Mouse (Mus musculus): Measurements from ENCODE around the gene Hdac7. TPM values are rescaled to one million over a fixed set of nuclear protein-coding genes. Genes with fewer than 3 reads are reported as not detected.

Hdac7 gene
- total RNA-seq, 2 experiments from 2014 or later: 21.3 to 25.0 TPM

GRCm38 (mm10) chr15:97831242-97831986, 12.9 kb downstream of the Hdac7 start:
- DNase-seq: peak in 1 of 2 experiments; percentile 56

GRCm38 (mm10) chr15:97830788-97831241, 13.5 kb downstream of the Hdac7 start:
- DNase-seq: peak in 1 of 2 experiments; percentile 35

DNA sequence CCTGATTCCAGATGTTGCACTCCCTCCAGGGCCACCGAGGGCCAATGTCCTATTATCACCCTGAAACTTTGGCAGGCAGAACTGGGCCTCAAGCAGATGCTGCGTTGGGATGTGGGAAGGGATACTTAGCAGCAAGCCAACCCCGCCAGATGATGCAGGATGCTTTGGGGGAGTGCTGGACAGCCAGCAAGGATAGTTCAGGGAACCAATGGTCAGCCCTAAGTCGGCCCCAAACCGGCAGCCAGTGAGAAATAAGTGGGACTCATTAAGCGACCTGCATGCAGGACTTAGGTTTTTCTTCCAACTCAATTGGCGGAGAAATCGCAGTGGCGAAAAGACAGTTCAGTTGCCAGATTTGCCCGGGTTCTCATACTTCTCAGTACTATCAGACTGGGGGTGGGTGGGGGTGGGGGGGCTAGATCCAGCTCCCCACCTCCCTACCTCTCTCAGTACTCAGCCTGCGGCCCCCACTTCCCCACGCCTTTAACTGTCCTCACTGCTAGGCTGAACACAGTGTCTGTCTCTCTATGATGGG, 14.0 kb downstream of the Hdac7 start:
- no peak for DNase-seq

GRCm38 (mm10) chr15:97829432-97829831, 14.9 kb downstream of the Hdac7 start:
- DNase-seq: no peak

DNA sequence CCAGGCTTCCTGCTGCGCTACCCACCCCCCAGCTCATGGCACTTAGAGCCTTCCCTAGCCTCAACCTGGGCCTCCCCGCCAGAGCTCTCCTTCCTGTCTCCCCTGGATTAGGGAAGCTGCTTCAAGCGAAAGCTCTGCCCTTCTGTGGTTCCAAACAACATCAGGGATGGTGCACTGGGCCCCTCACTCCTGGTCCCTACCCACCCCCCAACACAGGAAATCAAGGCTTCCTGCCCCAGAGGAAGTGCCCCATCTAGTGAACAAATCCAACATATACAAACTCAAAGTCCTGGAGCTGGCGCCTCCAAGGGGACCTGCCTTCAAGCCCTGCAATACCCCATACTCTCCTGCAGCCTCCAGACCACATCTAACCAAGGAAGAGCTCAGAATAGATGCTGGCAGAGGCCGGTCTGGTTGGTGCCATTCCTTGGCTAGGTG, 15.4 kb downstream of the Hdac7 start:
- DNase-seq: no peak

DNA sequence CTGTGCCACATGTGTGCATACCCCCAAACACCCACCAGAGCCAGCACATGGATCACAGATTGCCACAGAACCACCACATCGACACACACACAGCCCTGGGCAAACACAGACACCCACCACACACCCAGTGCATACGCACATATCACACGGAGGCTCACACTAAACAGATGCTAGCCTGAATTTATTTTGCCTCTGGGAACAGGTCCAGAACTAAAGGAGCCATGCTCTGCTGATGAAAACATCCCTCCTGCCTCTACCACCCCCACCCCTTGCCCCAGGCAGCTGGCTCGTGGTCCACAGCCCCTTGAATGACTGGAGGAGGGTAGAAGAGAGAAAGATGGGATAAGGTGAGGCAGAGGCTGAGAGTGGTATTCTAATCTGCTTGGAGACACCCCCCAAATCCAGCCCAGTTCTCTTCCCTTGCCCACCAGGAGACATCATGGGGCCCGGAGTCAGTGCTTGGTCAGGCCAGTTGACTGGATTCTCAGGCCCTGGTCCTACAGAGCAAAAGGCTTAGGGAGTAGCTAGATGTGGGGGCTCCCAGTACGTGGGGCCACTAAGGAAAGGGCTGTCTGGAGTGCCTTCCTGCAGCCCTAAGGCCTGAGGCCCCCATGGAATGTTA, 16.0 kb downstream of the Hdac7 start:
- DNase-seq: no peak

DNA sequence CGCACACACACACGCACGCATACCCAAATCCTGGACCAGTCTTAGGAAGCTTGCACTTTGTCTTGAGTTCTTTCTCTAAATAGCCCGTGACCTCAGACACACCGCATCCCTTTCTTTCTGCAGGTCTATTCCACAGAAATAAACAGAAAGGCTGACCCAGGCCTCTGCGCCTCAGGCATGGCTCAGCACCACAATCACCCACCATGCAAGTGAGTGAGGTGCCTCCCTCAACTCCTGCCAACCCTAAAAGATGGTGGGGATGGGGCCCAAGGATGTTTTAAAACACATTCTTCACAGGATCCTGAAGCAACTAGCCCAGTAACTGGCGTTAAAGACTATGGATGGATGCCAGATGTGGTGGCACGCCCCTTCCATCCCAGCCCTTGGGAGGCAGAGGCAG, 16.9 kb downstream of the Hdac7 start:
- DNase-seq: no peak

- no peak for DNase-seq
These were observed 17.6 kb downstream of the Hdac7 start for GRCm38 (mm10) chr15:97826588-97827261.

GRCm38 (mm10) chr15:97825941-97826587, 18.2 kb downstream of the Hdac7 start:
- no peak for DNase-seq

- peak; percentile 61 to 67 for DNase-seq
These were observed 19.0 kb downstream of the Hdac7 start for GRCm38 (mm10) chr15:97825071-97825940.

DNA sequence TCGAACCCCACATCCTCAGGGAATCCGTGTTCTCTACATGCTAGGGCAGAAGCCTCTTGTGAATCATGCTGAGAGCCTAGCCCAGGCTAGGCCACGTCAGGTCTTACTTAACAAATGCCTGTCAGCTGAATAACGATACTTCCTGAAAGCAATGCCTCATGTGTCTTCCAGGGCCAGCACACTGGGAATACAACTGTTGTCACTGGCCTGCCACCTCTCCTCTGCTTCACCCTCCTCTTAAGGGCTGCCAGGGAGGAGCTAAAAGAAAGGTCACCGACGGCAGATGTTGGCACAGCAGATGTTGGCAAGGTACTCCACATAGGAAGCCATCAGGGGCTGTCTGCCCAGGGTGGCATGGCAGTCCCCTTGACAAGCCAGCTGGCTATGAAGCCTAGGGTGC, 20.3 kb downstream of the Hdac7 start:
- DNase-seq: no peak

GRCm38 (mm10) chr15:97823479-97823878, 20.8 kb downstream of the Hdac7 start:
- DNase-seq: no peak

DNA sequence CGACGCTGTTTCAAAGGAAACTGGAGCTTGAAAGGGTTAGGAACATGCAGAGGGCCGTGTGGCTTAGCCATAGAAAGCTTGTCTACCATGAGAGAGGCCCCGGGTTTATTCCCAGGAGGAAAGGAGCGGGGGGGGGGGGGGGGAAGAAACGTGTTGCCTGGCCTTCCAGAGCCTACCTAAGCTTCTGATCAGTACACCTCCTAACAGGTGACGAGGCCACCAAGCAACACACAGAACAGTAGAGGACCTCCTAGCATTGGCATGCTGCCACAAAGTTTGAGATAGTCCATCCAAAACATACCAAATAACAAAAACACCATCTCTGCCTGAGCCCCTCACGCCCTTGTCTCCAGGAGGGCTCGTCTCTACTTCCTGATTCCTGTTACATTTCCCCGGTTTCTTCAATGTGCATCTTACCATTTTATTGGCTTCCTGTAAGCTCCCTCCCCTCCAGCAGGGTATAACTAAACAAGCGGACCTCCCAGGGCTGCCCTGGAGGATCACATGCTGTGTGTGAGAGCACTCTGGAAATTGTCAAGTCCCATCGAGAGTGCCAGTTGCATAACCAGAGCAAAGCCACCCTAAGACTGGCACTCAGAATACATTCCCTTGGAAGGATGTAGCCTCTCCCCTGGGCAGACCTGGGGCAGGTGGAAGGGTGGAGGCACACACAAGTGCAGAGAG, 21.6 kb downstream of the Hdac7 start:
- no peak for DNase-seq

DNA sequence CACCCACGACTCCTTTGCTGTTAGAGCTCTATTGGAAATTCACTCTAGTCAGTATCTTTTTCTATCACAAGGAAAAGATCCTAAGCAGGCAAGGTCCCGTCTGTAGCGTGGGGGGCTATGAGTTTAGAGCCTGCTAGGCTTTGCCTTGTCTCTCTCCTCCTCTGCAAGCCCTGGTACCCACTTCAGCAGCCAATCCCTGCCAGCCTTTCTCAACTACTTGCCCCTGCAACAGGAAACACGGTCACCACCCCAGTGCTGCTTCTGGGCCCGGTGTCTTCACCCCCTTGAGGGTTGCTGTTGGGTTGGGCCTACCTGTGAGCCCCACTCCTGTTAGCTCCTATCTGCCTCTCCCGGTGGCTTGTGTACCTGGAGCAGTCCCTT, 22.3 kb downstream of the Hdac7 start:
- DNase-seq: no peak

DNA sequence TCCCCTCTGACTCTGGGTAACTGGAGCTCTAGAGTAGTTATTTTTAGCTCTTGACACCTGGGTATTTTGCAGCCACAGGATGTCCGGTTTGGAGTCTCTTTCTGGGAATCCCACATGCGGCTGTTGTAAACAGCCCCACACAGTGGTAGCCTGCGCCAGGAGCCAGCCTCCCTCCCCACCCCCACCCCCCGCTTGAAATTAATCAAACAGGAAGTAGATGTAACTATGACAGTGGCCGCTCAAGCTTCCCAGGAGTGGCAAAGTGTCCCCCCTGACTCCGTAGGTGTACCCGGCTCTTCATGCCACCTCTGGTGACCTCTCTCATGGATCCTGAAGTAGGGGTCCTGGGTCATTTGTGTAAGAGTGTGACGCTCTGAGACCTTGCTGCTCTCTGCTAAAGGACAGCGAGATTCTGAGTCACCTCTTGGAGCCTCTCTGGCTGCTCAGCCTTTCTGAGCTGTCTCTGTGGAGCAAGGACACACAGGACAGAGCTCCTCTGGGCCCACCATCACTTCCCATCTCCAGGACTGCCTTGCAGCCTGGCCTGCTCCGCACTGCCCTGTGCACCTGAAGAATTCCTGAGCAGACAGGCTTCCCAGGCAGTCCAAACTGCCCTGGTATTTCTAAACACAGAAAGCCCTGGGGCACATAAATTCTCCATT, 22.9 kb downstream of the Hdac7 start:
- DNase-seq: no peak

- DNase-seq: no peak
These were observed 24.4 kb downstream of the Hdac7 start for GRCm38 (mm10) chr15:97819937-97820336.

DNA sequence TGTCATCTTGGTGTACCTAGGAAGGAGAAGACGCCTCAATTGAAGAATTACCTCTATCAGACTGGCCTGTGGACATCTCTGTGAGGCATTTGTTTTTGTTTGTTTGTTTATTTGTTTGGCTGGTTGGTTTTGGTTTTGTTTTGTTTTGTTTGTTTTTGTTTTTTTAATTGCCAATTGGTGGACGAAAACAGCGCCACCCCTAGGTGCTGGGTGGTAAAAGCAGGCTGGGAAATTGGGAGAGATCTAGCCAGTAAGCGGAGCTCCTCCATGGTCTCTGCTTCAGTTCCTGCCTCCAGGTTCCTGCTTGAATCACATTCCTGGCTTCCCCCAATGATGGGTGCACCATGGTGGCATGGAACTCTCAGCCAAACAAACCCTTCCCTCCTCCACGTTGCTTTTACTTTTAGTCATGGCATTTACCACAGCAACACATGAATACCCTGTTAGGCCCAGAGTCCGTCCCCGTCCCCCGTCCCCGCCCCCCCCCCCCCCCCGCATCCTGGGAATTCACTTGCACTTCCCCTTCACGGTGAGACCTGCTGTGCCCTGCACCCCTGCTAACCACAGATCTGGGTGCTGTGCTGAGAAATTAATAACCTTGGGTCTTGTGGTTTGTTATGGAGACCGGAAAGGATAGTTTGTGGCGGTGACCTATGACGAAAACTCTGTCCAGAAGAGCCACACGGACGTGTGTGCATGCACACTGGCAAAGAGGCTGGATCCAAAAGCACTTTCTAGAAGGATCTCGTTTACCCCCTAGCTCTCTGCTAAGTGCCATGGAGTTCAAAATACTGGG, 27.9 kb downstream of the Hdac7 start:
- no peak for DNase-seq

DNA sequence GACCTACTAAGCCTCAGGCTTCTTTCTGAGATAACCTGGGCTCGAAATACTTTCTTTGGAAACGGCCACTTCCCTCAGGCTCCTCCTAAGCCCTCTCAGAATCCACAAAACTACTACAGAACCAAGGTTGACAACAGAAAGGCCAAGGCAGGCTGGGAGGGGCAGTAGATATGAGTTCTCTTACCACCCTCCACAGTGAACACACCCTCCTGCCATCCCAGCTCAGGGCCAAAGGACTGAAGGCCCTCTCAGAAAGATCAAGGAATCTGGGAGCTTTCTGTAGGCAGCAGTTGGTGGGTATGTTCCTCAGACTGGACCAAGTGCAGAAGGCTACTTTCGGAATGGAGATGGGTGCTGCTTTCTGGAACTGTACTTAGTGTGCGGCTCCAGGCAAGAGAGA, 29.0 kb downstream of the Hdac7 start:
- DNase-seq: no peak

- DNase-seq: no peak
These were observed 29.6 kb downstream of the Hdac7 start for GRCm38 (mm10) chr15:97814703-97815102.

All from layer of hippocampus, postnatal 36 days (tissue).